Mouse (Mus musculus) heart, embryonic 14.5 days (tissue): ENCODE data around the gene Gnptg. TPM values are rescaled to one million over a fixed set of nuclear protein-coding genes. Genes with fewer than 3 reads are reported as not detected.
A peak's percentile ranks its signal among the peaks of the same experiment; 100 is the strongest.

Source experiments
- ATAC-seq: fragments of 200-750 bp; cut with Nextera tagmentation; 2 replicates; pipeline ENCODE4 v1.8.0; 2017; ENCODE audit warnings: low read depth, moderate TSS enrichment; ENCODE audit not compliant: insufficient number of reproducible peaks, insufficient read depth, low FRiP score
- H3K27ac ChIP-seq, 2 experiments: fragments of 200-500 bp in 1 of 2; fragments of 300-500 bp in 1 of 2; sonication (generic) in 1 of 2; replicated peaks in 1 of 2; 2 replicates each; pipeline ENCODE4 v1.5.1; 2012 to 2014; ENCODE audit warnings: low read depth in 2 of 2, low read length in 2 of 2, control low read depth in 1 of 2, mild to moderate bottlenecking in 1 of 2, mixed read lengths in 1 of 2; ENCODE audit not compliant: control insufficient read depth in 1 of 2, insufficient read depth in 1 of 2
- H3K27me3 ChIP-seq: fragments of 300-500 bp; sonication (generic); 2 replicates; pipeline ENCODE4 v1.6.1; 2014; ENCODE audit warnings: mild to moderate bottlenecking, low read length, control low read depth; ENCODE audit not compliant: control insufficient read depth, insufficient read depth
- H3K36me3 ChIP-seq: fragments of 300-500 bp; sonication (generic); 2 replicates; pipeline ENCODE4 v1.6.1; 2014; ENCODE audit warnings: mild to moderate bottlenecking, control low read depth, low read length, mixed read lengths; ENCODE audit not compliant: control insufficient read depth, insufficient read depth
- H3K4me1 ChIP-seq, 2 experiments: fragments of 200-500 bp in 1 of 2; fragments of 300-500 bp in 1 of 2; sonication (generic) in 1 of 2; 2 replicates each; pipeline ENCODE4 v1.6.1; 2012 to 2014; ENCODE audit warnings: low read length in 2 of 2, control low read depth in 1 of 2, mixed read lengths in 1 of 2; ENCODE audit not compliant: control insufficient read depth in 2 of 2, insufficient read depth in 2 of 2
- H3K4me2 ChIP-seq: fragments of 300-500 bp; sonication (generic); 2 replicates; pipeline ENCODE4 v1.6.1; 2014; ENCODE audit warnings: mild to moderate bottlenecking, low read length
- H3K4me3 ChIP-seq, 2 experiments: fragments of 200-500 bp in 1 of 2; fragments of 300-500 bp in 1 of 2; sonication (generic) in 1 of 2; 2 replicates each; pipeline ENCODE4 v1.5.1; 2012 to 2014; ENCODE audit warnings: low read length in 2 of 2, mild to moderate bottlenecking in 2 of 2, control low read depth in 1 of 2, low read depth in 1 of 2, moderate library complexity in 1 of 2; ENCODE audit not compliant: control insufficient read depth in 1 of 2, insufficient read depth in 1 of 2
- H3K9ac ChIP-seq: fragments of 300-500 bp; sonication (generic); 2 replicates; pipeline ENCODE4 v1.6.1; 2014; ENCODE audit warnings: mild to moderate bottlenecking, low read length
- H3K9me3 ChIP-seq: fragments of 300-500 bp; sonication (generic); 2 replicates; pipeline ENCODE4 v1.6.1; 2016; ENCODE audit warnings: low read length, control low read depth; ENCODE audit not compliant: control insufficient read depth
- WGBS: fragments of 180-500 bp; shearing (Covaris S2); extraction: QIAGEN DNeasy Blood & Tissue Kit; methylation state at CpG from one replicate; pipeline ENCODE4 v1.1.7; 2014; 5-methylcytosine and 5-hydroxymethylcytosine counted together
- polyA plus RNA-seq: library from polyadenylated mRNA; unstranded; fragments of >200 nt; fragmentation: Nextera tagmentation; extraction: Ambion mirVana; gene quantifications from 2 replicates; pipeline ENCODE4 v1.2.1, GENCODE M21; 2014

The Gnptg gene
- polyA plus RNA-seq, 1 experiment from 2014 or later: 25.9 TPM

GRCm38 (mm10) chr17:25273706-25274501 is 34.0 kb upstream of the Gnptg start:
- peak; percentile 85 for ATAC-seq
- peak overlapping the region; percentile 98 for H3K4me2 ChIP-seq
- no peaks in the 10 kb centered on the region for H3K9me3 ChIP-seq
- 1% methylated on average over 38 of the region's 45 CpGs for WGBS
- peak overlapping the region; percentile 97 to 99 for H3K4me3 ChIP-seq
- no peaks in the 10 kb centered on the region for H3K27me3 ChIP-seq
- H3K27ac ChIP-seq: peak overlapping the region; percentile 99
- peaks cover 20% of the 10 kb centered on the region for H3K36me3 ChIP-seq
- H3K9ac ChIP-seq: peak overlapping the region; percentile 100
- H3K4me1 ChIP-seq: peaks cover 18 to 35% of the 10 kb centered on the region in 2 experiments

DNA sequence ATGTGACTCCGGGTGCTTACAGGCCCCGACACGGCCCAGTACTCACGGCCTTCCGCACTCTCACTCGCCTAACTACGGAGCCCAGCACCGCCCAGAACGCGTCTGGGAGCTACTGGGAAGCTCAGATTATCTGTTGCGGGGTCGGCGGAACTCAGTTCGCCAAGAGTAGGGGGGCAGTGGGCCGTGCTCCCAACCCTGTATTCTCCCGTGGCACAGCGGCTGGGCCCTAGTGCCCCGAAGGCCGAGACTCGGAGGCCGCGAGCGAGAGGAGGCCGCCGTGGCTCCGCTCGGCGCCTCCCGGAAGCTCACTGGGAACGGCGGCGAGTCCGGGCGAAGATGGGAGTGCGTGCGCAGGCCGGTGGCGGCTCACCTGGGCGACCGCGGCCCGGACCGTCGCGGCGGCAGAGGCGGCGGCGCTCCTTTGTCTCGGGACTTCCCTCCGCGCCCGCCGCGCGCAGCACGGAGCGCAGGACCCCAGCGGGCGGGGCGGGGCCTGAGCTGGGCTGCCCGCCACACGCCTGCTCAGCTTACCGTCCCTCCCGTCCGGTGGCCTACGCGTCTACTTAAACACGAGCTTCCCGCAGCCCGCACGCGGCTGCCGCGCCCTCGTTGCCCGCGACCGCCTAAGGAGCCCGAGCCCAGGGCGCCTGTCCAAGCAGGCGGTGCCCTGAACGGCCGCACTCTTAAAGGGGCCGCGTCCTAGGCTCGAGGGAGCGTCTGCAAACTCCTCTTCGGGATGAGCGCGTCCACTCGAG is 33.2 kb upstream of the Gnptg start:
- H3K4me2 ChIP-seq: peak overlapping the region; percentile 98
- peak overlapping the region; percentile 99 for H3K27ac ChIP-seq
- H3K9ac ChIP-seq: peak overlapping the region; percentile 100
- peak overlapping the region; percentile 97 to 99 for H3K4me3 ChIP-seq
- no peaks in the 10 kb centered on the region for H3K27me3 ChIP-seq
- WGBS: under 1% methylated on average over 64 of the region's 92 CpGs
- H3K36me3 ChIP-seq: peaks cover 27% of the 10 kb centered on the region
- no peaks in the 10 kb centered on the region for H3K9me3 ChIP-seq
- ATAC-seq: peak; percentile 91
- H3K4me1 ChIP-seq: peaks cover 18 to 35% of the 10 kb centered on the region in 2 experiments

DNA sequence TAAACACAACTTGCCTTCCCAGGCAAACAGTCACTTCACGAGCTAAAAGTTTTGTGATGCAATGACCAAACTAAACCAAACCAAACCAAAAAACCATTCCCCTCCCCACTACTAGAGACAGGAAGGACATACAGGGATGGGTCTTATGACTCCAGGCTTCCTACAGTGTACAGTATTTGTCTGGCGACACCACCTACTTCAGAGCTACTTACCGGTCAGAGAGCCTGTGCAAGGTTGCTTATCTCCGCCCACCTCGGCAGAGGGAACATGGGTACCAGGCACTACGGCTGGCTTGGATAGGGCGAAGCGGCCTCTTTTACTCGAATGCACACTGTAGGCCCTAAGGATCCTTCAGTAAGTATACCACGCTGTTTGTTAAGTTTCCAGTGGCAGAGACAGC is 32.4 kb upstream of the Gnptg start:
- under 1% methylated on average over 10 of the region's 10 CpGs for WGBS
- peak overlapping the region; percentile 98 for H3K4me2 ChIP-seq
- no peak for ATAC-seq

GRCm38 (mm10) chr17:25270795-25271335 is 30.9 kb upstream of the Gnptg start:
- H3K4me2 ChIP-seq: peak overlapping the region; percentile 98
- H3K27ac ChIP-seq: no peak overlapping the region
- no peaks in the 10 kb centered on the region for H3K27me3 ChIP-seq
- no peak for ATAC-seq
- peak overlapping the region; percentile 100; the same call in 1 of the 2 replicates for H3K9ac ChIP-seq
- peaks cover 18 to 35% of the 10 kb centered on the region in 2 experiments for H3K4me1 ChIP-seq
- 63% methylated on average over 2 of the region's 2 CpGs for WGBS
- peaks cover 50% of the 10 kb centered on the region for H3K36me3 ChIP-seq
- no peaks in the 10 kb centered on the region for H3K9me3 ChIP-seq
- peak overlapping the region in 1 of 2 experiments; percentile 99; a peak in 2 of 4 replicates for H3K4me3 ChIP-seq

More for the DNA sequence above, 32.4 kb upstream of the Gnptg start:
- H3K9ac ChIP-seq: peak overlapping the region; percentile 100
- no peaks in the 10 kb centered on the region for H3K27me3 ChIP-seq
- peaks cover 18 to 35% of the 10 kb centered on the region in 2 experiments for H3K4me1 ChIP-seq
- H3K4me3 ChIP-seq: peak overlapping the region; percentile 97 to 99
- H3K9me3 ChIP-seq: no peaks in the 10 kb centered on the region
- peak overlapping the region; percentile 99 for H3K27ac ChIP-seq
- H3K36me3 ChIP-seq: peaks cover 35% of the 10 kb centered on the region

DNA sequence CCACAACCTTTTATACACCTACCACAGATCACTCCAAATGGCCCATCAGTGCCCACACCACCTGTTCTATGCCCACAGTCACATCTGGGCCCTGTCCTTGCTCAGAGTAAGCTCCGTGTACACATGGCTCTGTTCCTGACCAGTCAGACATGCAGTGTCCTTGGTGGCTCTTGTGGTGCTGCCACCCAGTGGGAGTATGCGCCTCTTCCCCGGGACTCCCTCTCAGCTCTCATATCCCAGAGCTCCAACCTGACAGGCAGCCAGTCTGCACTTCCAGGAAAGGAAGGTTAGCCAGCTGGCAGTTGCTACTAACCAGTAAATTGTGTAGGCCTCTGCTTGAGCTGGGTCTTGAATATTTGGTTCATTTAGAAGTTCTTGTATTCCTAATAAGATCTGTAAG is 24.5 kb upstream of the Gnptg start:
- Histone ChIP-seq H3K9me3 (no peaks in the 10 kb centered on the region), H3K9ac (no peak overlapping the region), H3K27me3 (no peaks in the 10 kb centered on the region), H3K36me3 (peaks cover 82% of the 10 kb centered on the region), H3K4me1 (peaks cover 0 to 2% of the 10 kb centered on the region in 2 experiments; a peak in 1 of 4 replicates), H3K4me2 (no peak overlapping the region), H3K27ac (no peak overlapping the region), H3K4me3 (no peak overlapping the region)
- WGBS: 45% methylated on average over 3 of the region's 3 CpGs
- ATAC-seq: peak; percentile 23; the same call in 1 of the 2 replicates

GRCm38 (mm10) chr17:25257804-25258261 is 17.9 kb upstream of the Gnptg start:
- H3K9me3 ChIP-seq: no peaks in the 10 kb centered on the region
- H3K27me3 ChIP-seq: peaks cover 39% of the 10 kb centered on the region
- WGBS: 51% methylated on average over 6 of the region's 6 CpGs

GRCm38 (mm10) chr17:25256140-25256754 is 16.3 kb upstream of the Gnptg start, which contains the start of gene Baiap3:
Baiap3 (minus strand) TSS chr17:25256364.
- 4% methylated on average over 32 of the region's 35 CpGs for WGBS
- ATAC-seq: no peak; the same call in 1 of the 2 replicates

More at GRCm38 (mm10) chr17:25257804-25258261, 17.9 kb upstream of the Gnptg start:
- Histone ChIP-seq H3K36me3 (peaks cover 27% of the 10 kb centered on the region), H3K4me1 (peaks cover 2 to 11% of the 10 kb centered on the region in 2 experiments; a peak in 3 of 4 replicates), H3K4me2 (no peak overlapping the region), H3K4me3 (no peak overlapping the region), H3K27ac (no peak overlapping the region), H3K9ac (no peak overlapping the region)
- no peak for ATAC-seq

More at GRCm38 (mm10) chr17:25256140-25256754, 16.3 kb upstream of the Gnptg start, which contains the start of gene Baiap3:
- no peaks in the 10 kb centered on the region for H3K9me3 ChIP-seq
- peak within 1 kb of the TSS; percentile 67 for H3K4me2 ChIP-seq
- H3K4me1 ChIP-seq: peaks cover 2 to 11% of the 10 kb centered on the region in 2 experiments; a peak in 3 of 4 replicates
- peak within 1 kb of the TSS; percentile 27 to 39 for H3K4me3 ChIP-seq
- no peak within 1 kb of the TSS for H3K27ac ChIP-seq
- H3K9ac ChIP-seq: peak within 1 kb of the TSS; percentile 53
- H3K36me3 ChIP-seq: peaks cover 21% of the 10 kb centered on the region
- peaks cover 48% of the 10 kb centered on the region for H3K27me3 ChIP-seq
